ENCODE assay signal across 8 mouse cellular contexts in genomic region chr17:8423283-8423682, GRCm38 (mm10). TPM values are rescaled to one million over a fixed set of nuclear protein-coding genes. Genes with fewer than 3 reads are reported as not detected.
A peak's percentile ranks its signal among the peaks of the same experiment; 100 is the strongest.
DNase-seq lines count a peak whose midpoint lies in the region; ATAC-seq and TF ChIP-seq lines count a peak whose summit lies in the region.

No protein-coding gene starts in this region.

- H3K79me2 ChIP-seq in heart, adult 2 months (replicated peaks; ENCODE audit: control insufficient read depth, insufficient read depth, low read length) = no peaks in the 10 kb centered on the region

- peak in 1 of 2 experiments; percentile 26 for DNase-seq in heart, adult 2 months
- DNase-seq in neural tube, embryonic 10.5 days (ENCODE audit: extremely low spot score, low spot score) = peak; percentile 45
- DNase-seq in brain, adult 2 months (ENCODE audit: low read depth, low spot score) = peak; percentile 16
- peak; percentile 52 for DNase-seq in liver, postnatal 0 days
- DNase-seq in adrenal gland, postnatal 4 days (ENCODE audit: low spot score in 2 of 2) = no peak

- H3K9me3 ChIP-seq in heart, embryonic 11.5 days (replicated peaks; ENCODE audit: control insufficient read depth, low read length) = no peaks in the 10 kb centered on the region
- H3K9me3 ChIP-seq in neural tube, embryonic 15.5 days (replicated peaks) = no peaks in the 10 kb centered on the region
- H3K9me3 ChIP-seq in liver, postnatal 0 days (ENCODE audit: low read length) = no peaks in the 10 kb centered on the region
- no peaks in the 10 kb centered on the region for H3K9me3 ChIP-seq in intestine, embryonic 15.5 days

- no peaks in the 10 kb centered on the region for H3K36me3 ChIP-seq in heart, adult 2 months (ENCODE audit: control insufficient read depth, insufficient read depth, low read length)
- no peaks in the 10 kb centered on the region for H3K36me3 ChIP-seq in heart, embryonic 11.5 days (ENCODE audit: control insufficient read depth, insufficient read depth, low read length)
- no peaks in the 10 kb centered on the region for H3K36me3 ChIP-seq in neural tube, embryonic 15.5 days
- no peaks in the 10 kb centered on the region for H3K36me3 ChIP-seq in liver, postnatal 0 days (replicated peaks; ENCODE audit: insufficient read depth, low read length)
- no peaks in the 10 kb centered on the region for H3K36me3 ChIP-seq in intestine, embryonic 15.5 days

- H3K4me3 ChIP-seq in heart, adult 2 months = no peak overlapping the region
- no peak overlapping the region for H3K4me3 ChIP-seq in heart, embryonic 11.5 days (ENCODE audit: low read depth, low read length)
- H3K4me3 ChIP-seq in neural tube, embryonic 15.5 days (replicated peaks) = no peak overlapping the region
- H3K4me3 ChIP-seq in liver, postnatal 0 days (ENCODE audit: low read depth, low read length) = no peak overlapping the region
- no peak overlapping the region for H3K4me3 ChIP-seq in intestine, embryonic 15.5 days (replicated peaks)

- H3K27ac ChIP-seq in heart, adult 2 months = no peak overlapping the region
- H3K27ac ChIP-seq in heart, embryonic 11.5 days (ENCODE audit: low read depth, low read length) = no peak overlapping the region
- H3K27ac ChIP-seq in neural tube, embryonic 15.5 days (replicated peaks) = no peak overlapping the region
- no peak overlapping the region for H3K27ac ChIP-seq in liver, postnatal 0 days (ENCODE audit: low read depth)
- H3K27ac ChIP-seq in intestine, embryonic 15.5 days = no peak overlapping the region

- H3K4me1 ChIP-seq in heart, adult 2 months (ENCODE audit: control insufficient read depth, insufficient read depth, low read length) = no peaks in the 10 kb centered on the region
- H3K4me1 ChIP-seq in heart, embryonic 11.5 days (ENCODE audit: control insufficient read depth, insufficient read depth, low read length) = no peaks in the 10 kb centered on the region; the same call in 1 of the 2 replicates
- H3K4me1 ChIP-seq in neural tube, embryonic 15.5 days = no peaks in the 10 kb centered on the region
- no peaks in the 10 kb centered on the region for H3K4me1 ChIP-seq in liver, postnatal 0 days (ENCODE audit: insufficient read depth)
- no peaks in the 10 kb centered on the region for H3K4me1 ChIP-seq in intestine, embryonic 15.5 days (replicated peaks)

- H3K9ac ChIP-seq in heart, adult 2 months (ENCODE audit: low read depth, low read length) = no peak overlapping the region
- H3K9ac ChIP-seq in heart, embryonic 11.5 days (ENCODE audit: low read depth, low read length) = no peak overlapping the region
- no peak overlapping the region for H3K9ac ChIP-seq in neural tube, embryonic 15.5 days (replicated peaks)
- no peak overlapping the region for H3K9ac ChIP-seq in liver, postnatal 0 days (replicated peaks)
- H3K9ac ChIP-seq in intestine, embryonic 15.5 days = no peak overlapping the region

- H3K27me3 ChIP-seq in heart, adult 2 months (ENCODE audit: control insufficient read depth, insufficient read depth, low read length) = no peaks in the 10 kb centered on the region
- H3K27me3 ChIP-seq in heart, embryonic 11.5 days (ENCODE audit: control insufficient read depth, insufficient read depth, low read length) = peaks cover 8% of the 10 kb centered on the region
- peaks cover 14% of the 10 kb centered on the region for H3K27me3 ChIP-seq in neural tube, embryonic 15.5 days (replicated peaks)
- H3K27me3 ChIP-seq in liver, postnatal 0 days (ENCODE audit: insufficient read depth, low read length) = peaks cover 2% of the 10 kb centered on the region
- peaks cover 4% of the 10 kb centered on the region for H3K27me3 ChIP-seq in intestine, embryonic 15.5 days (replicated peaks)

- peak; percentile 69 for TF ChIP-seq CTCF in heart, adult 2 months (IDR thresholded peaks at IDR 0.05)
- peak; percentile 73 for TF ChIP-seq CTCF in liver, postnatal 0 days (IDR thresholded peaks at IDR 0.05; ENCODE audit: low read depth)

- ATAC-seq in heart, embryonic 11.5 days (replicated peaks; ENCODE audit: insufficient number of reproducible peaks, low FRiP score, low TSS enrichment) = no peak
- no peak for ATAC-seq in neural tube, embryonic 15.5 days (ENCODE audit: low FRiP score)
- no peak for ATAC-seq in liver, postnatal 0 days
- ATAC-seq in intestine, embryonic 15.5 days = no peak

- H3K4me2 ChIP-seq in heart, embryonic 11.5 days = no peak overlapping the region
- H3K4me2 ChIP-seq in neural tube, embryonic 15.5 days = no peak overlapping the region
- H3K4me2 ChIP-seq in liver, postnatal 0 days (ENCODE audit: low read depth, low read length) = no peak overlapping the region
- no peak overlapping the region for H3K4me2 ChIP-seq in intestine, embryonic 15.5 days (replicated peaks)

- TF ChIP-seq POLR2A in heart, adult 2 months (IDR thresholded peaks at IDR 0.05; ENCODE audit: insufficient read depth, low read depth, low read length) = no peak

- TF ChIP-seq EP300 in heart, adult 2 months (IDR thresholded peaks at IDR 0.05; ENCODE audit: insufficient read depth, low read depth, low read length) = no peak
- no peak for TF ChIP-seq EP300 in liver, postnatal 0 days (IDR thresholded peaks at IDR 0.05; ENCODE audit: low read depth)

- WGBS in heart, adult 2 months = 59% methylated on average over 2 of the region's 2 CpGs
- WGBS in heart, embryonic 11.5 days (ENCODE audit: insufficient replicate concordance) = 54% methylated on average over 2 of the region's 2 CpGs
- WGBS in neural tube, embryonic 15.5 days = 44% methylated on average over 2 of the region's 2 CpGs
- 46% methylated on average over 2 of the region's 2 CpGs for WGBS in liver, postnatal 0 days (ENCODE audit: insufficient replicate concordance)
- WGBS in intestine, embryonic 15.5 days = 46% methylated on average over 2 of the region's 2 CpGs

- intact Hi-C loops in heart, adult 2 months (cut with DNase I) = no loop called here

RNA-seq across cellular contexts. Expression of gene T, which starts 10.9 kb away (rescaled TPM):
- total RNA-seq in heart, adult 2 months (2021) = not detected
- not detected in 2 replicates for polyA plus RNA-seq in heart, adult 2 months (2012; rRNA removed)
- 0.24 and 0.31 TPM in 2 replicates for polyA plus RNA-seq in heart, embryonic 11.5 days (2014; fragmentation: Nextera tagmentation; extraction: Ambion mirVana)
- 0.31 and 0.35 TPM in 2 replicates for polyA plus RNA-seq in neural tube, embryonic 15.5 days (2015; fragmentation: Nextera tagmentation; extraction: Ambion mirVana)
- not detected in 2 replicates for polyA plus RNA-seq in liver, postnatal 0 days (2015; fragmentation: Nextera tagmentation; extraction: Ambion mirVana)
- 0.30 and 0.45 TPM in 2 replicates for polyA plus RNA-seq in intestine, embryonic 15.5 days (2015; fragmentation: Nextera tagmentation; extraction: Ambion mirVana)
- not detected for total RNA-seq in adrenal gland, postnatal 4 days (2021)

Comparison
In these comparisons a context has a peak if more than half of its experiments do, and no peak if none do; other contexts are left out.
1. DNase-seq: peak in neural tube, embryonic 10.5 days (single experiment), brain, adult 2 months (single experiment) and liver, postnatal 0 days (single experiment); none in adrenal gland, postnatal 4 days (0 of 2).